Mouse (Mus musculus) bone marrow, adult 2 months (tissue): ENCODE measurements around the gene Mansc1.

Experiments used
- CTCF ChIP-seq: fragments of 200-500 bp; IDR thresholded peaks from 2 replicates; pipeline ENCODE4 v1.5.1; 2011; ENCODE audit warnings: low read length, control low read depth; ENCODE audit not compliant: control insufficient read depth, insufficient read depth
- POLR2A ChIP-seq: fragments of 200-500 bp; IDR thresholded peaks from 2 replicates; pipeline ENCODE4 v1.6.1; 2011; ENCODE audit warnings: low read depth, mild to moderate bottlenecking, control low read depth, low read length, borderline replicate concordance; ENCODE audit not compliant: control insufficient read depth

GRCm38 (mm10) chr6:134582110-134582509 is 50.2 kb downstream of the Mansc1 start:
- TF ChIP-seq POLR2A (no peak), CTCF (no peak)
